Mouse (Mus musculus): ENCODE measurements around the gene Bcl7b.
A peak's percentile ranks its signal among the peaks of the same experiment; 100 is the strongest.

The Bcl7b gene

GRCm38 (mm10) chr5:135171688-135172220, 3.7 kb downstream of the Bcl7b start:
- DNase-seq = no peak

- DNase-seq = no peak
Observed at GRCm38 (mm10) chr5:135172986-135173385, 4.9 kb downstream of the Bcl7b start.

GRCm38 (mm10) chr5:135175086-135175485, 7.0 kb downstream of the Bcl7b start:
- DNase-seq = no peak

DNA sequence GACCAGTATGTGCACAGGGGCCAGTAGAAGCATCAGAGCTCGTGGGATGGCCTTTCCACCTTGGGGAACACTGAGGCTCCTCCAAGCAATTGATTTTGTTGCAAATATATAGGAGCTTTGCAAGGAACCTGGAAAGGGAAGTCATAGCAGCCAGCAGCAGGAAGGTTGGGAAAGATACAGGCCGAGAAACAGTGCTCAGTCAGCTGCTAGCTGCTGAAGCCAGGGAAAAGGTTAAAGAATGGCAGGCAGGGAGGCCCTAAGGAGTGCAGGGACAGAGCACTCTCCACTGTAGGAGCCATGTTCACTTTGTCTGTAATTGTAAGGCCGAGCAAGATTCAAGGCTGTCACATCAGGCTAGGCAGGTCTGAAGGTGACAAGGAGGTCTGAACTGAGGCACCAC, 10.4 kb downstream of the Bcl7b start:
- DNase-seq = no peak

DNA sequence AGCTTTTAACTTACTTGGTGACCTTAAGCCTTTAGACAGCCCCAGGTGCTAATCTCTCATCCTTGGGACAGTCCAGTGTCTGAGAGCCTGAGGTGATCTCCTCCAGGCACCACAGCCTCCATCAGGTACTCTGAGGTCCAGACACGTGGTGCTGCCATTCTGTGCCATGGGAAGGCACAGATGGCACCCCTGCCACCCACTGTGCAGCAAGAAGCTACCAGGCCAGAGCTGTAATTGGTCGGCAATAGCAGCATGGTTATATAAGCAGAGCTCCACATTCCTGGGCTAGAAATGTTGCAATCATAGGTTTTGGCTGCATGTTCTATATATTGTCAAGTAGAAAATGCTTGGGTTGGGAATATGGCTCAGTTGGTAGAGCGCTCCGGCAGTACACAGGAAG, 10.9 kb downstream of the Bcl7b start:
- DNase-seq = no peak

GRCm38 (mm10) chr5:135179616-135180015, 11.5 kb downstream of the Bcl7b start:
- DNase-seq = no peak

DNA sequence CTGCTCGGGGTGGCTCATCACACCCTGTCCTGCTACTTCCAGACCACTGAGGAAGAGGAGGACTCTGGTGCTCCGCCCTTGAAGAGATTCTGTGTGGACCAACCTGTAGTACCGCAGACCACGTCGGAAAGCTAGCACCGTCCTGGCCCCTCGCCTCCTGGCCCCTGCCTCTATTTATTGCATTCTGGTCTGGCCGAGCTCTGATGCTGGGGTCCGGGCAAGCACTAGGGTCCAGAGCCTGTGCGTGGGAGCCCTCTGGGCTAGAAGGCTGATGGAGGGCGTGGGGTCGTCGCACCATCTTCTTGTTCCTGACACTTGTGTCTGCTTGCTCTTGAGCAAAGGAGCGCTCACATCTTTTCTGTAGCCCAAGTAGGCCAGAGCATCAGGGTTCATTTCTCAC, 12.7 kb downstream of the Bcl7b start:
- DNase-seq = no peak

- DNase-seq = no peak
Observed at GRCm38 (mm10) chr5:135181776-135182175, 13.7 kb downstream of the Bcl7b start.

GRCm38 (mm10) chr5:135183131-135183861, 15.2 kb downstream of the Bcl7b start:
- no peak for DNase-seq

DNA sequence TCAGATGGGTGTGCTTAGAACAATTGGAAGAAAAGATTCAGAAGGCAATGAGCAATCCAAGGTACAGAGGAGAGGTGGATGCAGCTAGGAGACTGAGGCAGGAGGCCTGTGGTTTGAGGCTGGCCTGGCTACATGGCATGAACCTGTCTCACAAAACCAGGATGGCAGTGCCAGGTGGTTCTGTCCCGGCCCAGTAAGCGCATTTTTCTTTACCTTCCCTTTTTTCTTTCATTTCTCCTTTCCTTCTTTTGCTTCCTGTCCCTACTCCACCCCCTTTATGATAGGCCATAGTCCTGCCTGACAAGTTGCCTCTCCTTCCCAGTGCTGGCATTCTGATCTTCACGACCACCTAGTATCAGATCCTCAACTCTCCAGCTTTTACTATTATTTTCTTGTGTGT, 16.9 kb downstream of the Bcl7b start:
- DNase-seq = no peak

DNA sequence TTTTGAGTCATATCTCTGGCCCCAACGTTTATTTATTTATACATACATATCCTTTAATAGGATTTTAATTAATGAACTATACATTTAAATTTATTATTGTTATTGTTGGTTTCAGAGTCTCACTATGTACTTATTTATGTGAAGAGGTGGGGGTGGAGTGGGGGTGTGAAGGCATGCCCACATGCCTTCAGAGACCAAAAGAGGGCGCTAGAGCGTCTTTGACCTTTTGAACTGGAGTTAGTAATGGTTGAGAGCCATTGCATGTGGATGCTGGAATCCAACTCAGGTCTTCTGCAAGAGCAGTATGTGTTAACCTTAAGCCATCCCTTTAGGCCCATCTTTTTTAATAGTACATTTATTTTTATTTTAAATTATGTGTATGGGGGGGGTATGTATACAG, 17.5 kb downstream of the Bcl7b start:
- DNase-seq = no peak

DNA sequence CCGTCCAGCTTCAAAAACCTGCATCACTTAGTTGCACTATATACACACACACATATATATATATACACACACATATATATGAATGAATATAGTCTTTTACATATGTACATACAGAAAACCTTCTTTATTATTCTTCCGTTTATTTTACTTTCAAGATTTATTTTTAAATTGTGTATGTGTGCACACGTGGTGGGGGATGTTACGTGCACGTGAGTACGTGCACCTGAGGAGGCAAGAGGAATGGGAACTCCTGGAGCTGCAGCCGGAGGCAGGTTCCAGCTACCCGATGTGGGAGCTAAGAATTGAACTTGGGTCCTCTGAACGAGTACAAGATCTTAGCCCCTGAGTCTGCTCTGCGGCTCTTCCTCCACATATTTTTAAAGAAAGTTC, 18.1 kb downstream of the Bcl7b start:
- DNase-seq = no peak

GRCm38 (mm10) chr5:135186621-135187348, 18.7 kb downstream of the Bcl7b start, which contains the start of gene Baz1b:
Baz1b (plus strand) TSS chr5:135187264.
- DNase-seq = peak; percentile 92 to 98

GRCm38 (mm10) chr5:135187349-135188213, 19.5 kb downstream of the Bcl7b start:
- peak; percentile 18 to 77 for DNase-seq

- DNase-seq = no peak
Observed at GRCm38 (mm10) chr5:135188214-135188554, 20.1 kb downstream of the Bcl7b start.

DNA sequence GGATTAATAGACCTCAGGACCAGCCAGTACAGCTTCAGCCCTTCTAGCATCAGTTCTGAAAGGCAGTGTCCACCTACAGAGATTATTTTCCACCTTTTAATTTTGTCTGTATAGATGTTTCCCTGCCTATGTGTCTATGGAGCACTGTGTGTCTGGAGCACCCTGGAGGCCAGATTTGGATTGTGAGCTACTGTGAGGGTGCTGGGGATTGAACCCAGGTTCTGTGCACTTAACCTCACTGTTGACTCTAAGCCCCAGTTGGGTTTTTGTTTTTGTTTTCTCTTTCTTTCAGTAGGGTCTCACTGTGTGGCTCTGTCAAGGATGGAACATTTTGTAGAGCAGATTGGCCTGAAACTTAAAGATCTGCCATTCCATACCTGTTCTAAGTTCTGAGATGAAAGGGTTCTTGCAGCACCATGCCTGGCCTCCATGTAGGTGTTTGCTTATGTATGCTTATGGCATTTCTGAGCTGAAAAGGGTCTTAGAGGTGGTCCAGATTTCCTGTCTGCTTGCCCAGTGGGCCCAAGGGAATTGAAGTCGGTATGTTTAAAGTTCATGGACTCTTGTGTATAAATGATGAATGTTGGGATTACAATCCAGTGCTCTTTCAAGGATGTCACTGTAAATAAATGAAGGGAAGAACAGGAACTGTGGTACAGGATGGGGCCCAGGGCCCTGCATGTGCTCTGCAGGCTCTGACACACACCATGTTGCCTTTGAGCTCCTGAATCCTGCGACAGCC, 21.4 kb downstream of the Bcl7b start:
- no peak for DNase-seq

GRCm38 (mm10) chr5:135191620-135192019, 23.5 kb downstream of the Bcl7b start:
- DNase-seq = peak in 1 of 2 experiments; percentile 63

- no peak for DNase-seq
Observed at GRCm38 (mm10) chr5:135192431-135192830, 24.3 kb downstream of the Bcl7b start.

DNA sequence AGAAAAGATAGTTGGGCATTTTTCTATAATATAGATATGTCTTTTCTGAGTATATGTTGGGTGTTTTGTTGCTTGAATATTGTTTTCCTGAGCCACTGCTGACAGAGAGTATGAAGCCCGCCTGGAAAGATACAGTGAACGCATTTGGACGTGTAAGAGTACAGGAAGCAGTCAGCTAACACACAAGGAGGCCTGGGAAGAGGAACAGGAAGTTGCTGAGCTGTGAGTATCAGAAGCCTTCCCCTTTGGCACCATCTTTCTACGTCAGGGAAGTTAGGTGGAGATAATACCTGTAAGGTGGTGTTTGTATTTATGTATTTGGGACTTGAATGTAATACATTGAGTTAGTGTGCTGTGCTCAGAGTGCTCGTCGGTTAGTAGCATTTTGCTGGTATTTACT, 28.3 kb downstream of the Bcl7b start:
- DNase-seq = no peak

DNA sequence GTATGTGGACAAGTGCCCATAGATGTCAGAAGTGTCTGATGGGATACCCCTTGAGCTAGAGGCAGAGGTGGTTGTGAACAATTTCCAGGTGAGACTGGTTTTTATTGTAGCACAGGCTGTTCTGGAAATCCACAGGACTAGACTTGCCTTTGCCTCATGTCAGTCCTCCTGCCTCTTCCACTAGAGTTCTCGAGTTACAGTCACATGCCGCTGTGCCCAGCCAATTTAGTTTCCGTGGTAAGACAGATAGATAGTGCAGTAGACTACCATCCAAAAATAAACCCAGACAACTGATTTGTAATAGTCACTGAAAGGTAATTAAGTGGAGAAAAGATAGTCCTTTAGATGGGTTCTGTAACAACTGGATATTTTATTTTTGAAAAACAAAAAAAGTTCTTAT, 34.7 kb downstream of the Bcl7b start:
- no peak for DNase-seq

DNA sequence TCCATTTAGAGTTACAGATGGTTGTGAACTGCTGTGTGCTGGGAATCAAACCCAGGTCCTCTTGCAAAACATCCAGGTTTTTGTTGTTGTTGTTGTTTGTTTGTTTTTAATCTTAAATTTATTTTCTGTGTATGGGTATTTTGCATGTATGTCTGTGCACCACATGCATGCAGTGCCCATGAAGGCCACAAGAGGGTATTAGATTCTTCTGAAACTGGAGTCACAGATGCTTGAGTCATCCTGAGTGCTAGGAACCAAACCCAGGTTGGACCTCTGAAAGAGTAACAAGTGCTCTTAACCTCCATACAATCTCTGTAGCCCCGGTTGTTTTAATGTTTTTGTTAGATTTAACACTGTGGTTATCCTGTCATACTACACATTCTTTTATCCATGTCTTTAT, 40.1 kb downstream of the Bcl7b start:
- DNase-seq = no peak

- DNase-seq = no peak
Observed at GRCm38 (mm10) chr5:135216871-135217270, 48.8 kb downstream of the Bcl7b start.

DNA sequence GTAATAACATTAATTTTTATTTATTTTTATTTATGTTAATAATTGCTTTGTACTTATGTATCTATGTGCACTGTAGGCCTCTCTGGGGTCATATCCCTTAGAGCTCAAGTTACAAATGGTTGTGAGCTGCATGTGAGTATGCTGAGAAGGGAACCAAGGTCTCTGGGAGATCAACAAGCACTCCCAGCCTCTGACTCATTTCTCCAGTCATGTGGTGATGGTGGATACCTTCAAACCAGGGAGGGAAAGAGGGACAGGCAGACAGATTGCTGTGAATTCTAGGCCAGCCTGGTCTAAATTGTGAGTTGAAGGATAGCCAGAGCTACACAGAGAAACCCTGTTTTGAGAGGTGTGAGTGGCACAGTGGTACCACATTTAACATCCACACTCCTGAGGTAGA, 52.9 kb downstream of the Bcl7b start:
- DNase-seq = no peak
